Mouse (Mus musculus) midbrain, postnatal 0 days (tissue): ENCODE results near the gene Pitpnc1. TPM values are rescaled to one million over a fixed set of nuclear protein-coding genes. Genes with fewer than 3 reads are reported as not detected.
A peak's percentile ranks its signal among the peaks of the same experiment; 100 is the strongest.

ENCODE experiments used
- ATAC-seq: fragments of 200-750 bp; cut with Nextera tagmentation; 2 replicates; pipeline ENCODE4 v1.8.0; 2017; ENCODE audit warnings: moderate number of reproducible peaks, mild to moderate bottlenecking, moderate TSS enrichment, moderate library complexity; ENCODE audit not compliant: low FRiP score
- DNase-seq: peaks from one replicate; pipeline ENCODE4 v3.0.0-alpha.2; 2015; ENCODE audit warnings: low spot score
- H3K27ac ChIP-seq: fragments of 300-500 bp; sonication (generic); 2 replicates; pipeline ENCODE4 v1.5.1; 2014; ENCODE audit warnings: low read depth, mild to moderate bottlenecking, low read length, mixed read lengths
- H3K27me3 ChIP-seq: fragments of 300-500 bp; sonication (generic); 2 replicates; pipeline ENCODE4 v1.6.1; 2014; ENCODE audit warnings: low read length, control low read depth, mixed read lengths; ENCODE audit not compliant: insufficient read depth
- H3K36me3 ChIP-seq: fragments of 300-500 bp; sonication (generic); 2 replicates; pipeline ENCODE4 v1.6.1; 2014; ENCODE audit warnings: low read length, control low read depth, mixed read lengths; ENCODE audit not compliant: insufficient read depth
- H3K4me1 ChIP-seq: fragments of 300-500 bp; sonication (generic); 2 replicates; pipeline ENCODE4 v1.6.1; 2014; ENCODE audit warnings: mild to moderate bottlenecking, control low read depth, antibody characterized with exemption, low read length, mixed read lengths; ENCODE audit not compliant: insufficient read depth
- H3K4me2 ChIP-seq: fragments of 300-500 bp; sonication (generic); 2 replicates; pipeline ENCODE4 v1.6.1; 2014; ENCODE audit warnings: low read depth, mild to moderate bottlenecking, low read length, mixed read lengths; ENCODE audit not compliant: poor library complexity, severe bottlenecking
- H3K4me3 ChIP-seq: fragments of 300-500 bp; sonication (generic); 2 replicates; pipeline ENCODE4 v1.5.1; 2014; ENCODE audit warnings: low read depth, mild to moderate bottlenecking, low read length, moderate library complexity
- H3K9ac ChIP-seq: fragments of 300-500 bp; sonication (generic); replicated peaks from 2 replicates; pipeline ENCODE4 v1.6.1; 2014; ENCODE audit warnings: mild to moderate bottlenecking, low read length, moderate library complexity, mixed read lengths; ENCODE audit not compliant: poor library complexity, severe bottlenecking
- H3K9me3 ChIP-seq: fragments of 300-500 bp; sonication (generic); 2 replicates; pipeline ENCODE4 v1.6.1; 2016; ENCODE audit warnings: low read length, control low read depth
- CTCF ChIP-seq: IDR thresholded peaks from 2 replicates; pipeline ENCODE4 v1.5.1; 2016; ENCODE audit warnings: antibody characterized with exemption, mild to moderate bottlenecking
- WGBS: fragments of 180-500 bp; shearing (Covaris S2); extraction: QIAGEN DNeasy Blood & Tissue Kit; methylation state at CpG from one replicate; pipeline ENCODE4 v1.1.7; 2014; 5-methylcytosine and 5-hydroxymethylcytosine counted together
- polyA plus RNA-seq: library from polyadenylated mRNA; unstranded; fragments of >200 nt; fragmentation: Nextera tagmentation; extraction: Ambion mirVana; gene quantifications from 2 replicates; pipeline ENCODE4 v1.2.1, GENCODE M21; 2015
- total RNA-seq: library from RNA; depleted of rRNA; stranded (reverse); fragments of >200 nt; gene quantifications from 2 replicates; pipeline ENCODE4 v1.2.3, GENCODE M21; 2014

Gene Pitpnc1
- total and polyA plus RNA-seq, 2 experiments from 2014 or later: 54.0 to 56.5 TPM

- H3K4me1 ChIP-seq: no peaks in the 10 kb centered on the region
- H3K27ac ChIP-seq: no peak overlapping the region
- ATAC-seq (no peak), DNase-seq (no peak)
- H3K9me3 ChIP-seq: no peaks in the 10 kb centered on the region
- H3K36me3 ChIP-seq: peaks cover 7% of the 10 kb centered on the region; the same call in 1 of the 2 replicates
- no peak overlapping the region for H3K4me2 ChIP-seq
- TF ChIP-seq CTCF: no peak
- WGBS: 92% methylated on average over 8 of the region's 8 CpGs
- H3K27me3 ChIP-seq: no peaks in the 10 kb centered on the region
- no peak overlapping the region for H3K4me3 ChIP-seq
- H3K9ac ChIP-seq: no peak overlapping the region
These were observed 219.6 kb downstream of the Pitpnc1 start for GRCm38 (mm10) chr11:107250882-107251281.

GRCm38 (mm10) chr11:107248753-107249152, 221.7 kb downstream of the Pitpnc1 start:
- Histone ChIP-seq H3K9ac (no peak overlapping the region; the same call in 1 of the 2 replicates), H3K27ac (no peak overlapping the region), H3K4me1 (no peaks in the 10 kb centered on the region), H3K4me2 (no peak overlapping the region), H3K9me3 (no peaks in the 10 kb centered on the region), H3K36me3 (peaks cover 10% of the 10 kb centered on the region; the same call in 1 of the 2 replicates), H3K4me3 (no peak overlapping the region), H3K27me3 (no peaks in the 10 kb centered on the region)
- DNase-seq (peak; percentile 75), ATAC-seq (no peak)
- no peak for TF ChIP-seq CTCF
- WGBS: 70% methylated on average over 7 of the region's 7 CpGs

- no peak overlapping the region for H3K4me3 ChIP-seq
- H3K27me3 ChIP-seq: no peaks in the 10 kb centered on the region
- DNase-seq (no peak), ATAC-seq (no peak)
- H3K4me1 ChIP-seq: no peaks in the 10 kb centered on the region
- no peak for TF ChIP-seq CTCF
- H3K4me2 ChIP-seq: no peak overlapping the region
- H3K9ac ChIP-seq: no peak overlapping the region
- 90% methylated on average over 7 of the region's 7 CpGs for WGBS
- H3K36me3 ChIP-seq: peaks cover 4% of the 10 kb centered on the region; the same call in 1 of the 2 replicates
- no peak overlapping the region for H3K27ac ChIP-seq
- H3K9me3 ChIP-seq: no peaks in the 10 kb centered on the region
These were observed 224.8 kb downstream of the Pitpnc1 start for GRCm38 (mm10) chr11:107245657-107246056.

GRCm38 (mm10) chr11:107243126-107243525, 227.4 kb downstream of the Pitpnc1 start:
- H3K4me3 ChIP-seq: no peak overlapping the region
- H3K4me1 ChIP-seq: no peaks in the 10 kb centered on the region
- TF ChIP-seq CTCF: no peak
- ATAC-seq (no peak), DNase-seq (no peak)
- H3K9ac ChIP-seq: no peak overlapping the region
- H3K36me3 ChIP-seq: 0 out of 2 replicates have a peak, but pooled peaks cover 3% of the 10 kb centered on the region
- no peak overlapping the region for H3K4me2 ChIP-seq
- no peaks in the 10 kb centered on the region for H3K9me3 ChIP-seq
- no peak overlapping the region for H3K27ac ChIP-seq
- no peaks in the 10 kb centered on the region for H3K27me3 ChIP-seq
- 36% methylated on average over 6 of the region's 6 CpGs for WGBS

GRCm38 (mm10) chr11:107241678-107242077, 228.8 kb downstream of the Pitpnc1 start:
- H3K4me1 ChIP-seq: no peaks in the 10 kb centered on the region
- no peak overlapping the region for H3K4me2 ChIP-seq
- no peak overlapping the region for H3K4me3 ChIP-seq
- ATAC-seq (no peak), DNase-seq (no peak)
- no peak overlapping the region for H3K9ac ChIP-seq
- no peaks in the 10 kb centered on the region for H3K27me3 ChIP-seq
- 77% methylated on average over 7 of the region's 7 CpGs for WGBS
- H3K9me3 ChIP-seq: no peaks in the 10 kb centered on the region
- H3K36me3 ChIP-seq: 0 out of 2 replicates have a peak, but pooled peaks cover 3% of the 10 kb centered on the region
- H3K27ac ChIP-seq: no peak overlapping the region
- no peak for TF ChIP-seq CTCF

GRCm38 (mm10) chr11:107238506-107238905, 232.0 kb downstream of the Pitpnc1 start:
- TF ChIP-seq CTCF: no peak
- 92% methylated on average over 6 of the region's 6 CpGs for WGBS
- Histone ChIP-seq H3K9me3 (no peaks in the 10 kb centered on the region), H3K4me2 (no peak overlapping the region), H3K4me3 (no peak overlapping the region), H3K36me3 (0 out of 2 replicates have a peak, but pooled peaks cover 2% of the 10 kb centered on the region), H3K4me1 (no peaks in the 10 kb centered on the region), H3K27ac (no peak overlapping the region), H3K27me3 (no peaks in the 10 kb centered on the region), H3K9ac (no peak overlapping the region)
- DNase-seq (no peak), ATAC-seq (no peak)
